Mouse (Mus musculus) heart, embryonic 12.5 days (tissue): Measurements from ENCODE around the gene Tma7. TPM values are rescaled to one million over a fixed set of nuclear protein-coding genes. Genes with fewer than 3 reads are reported as not detected.

Source experiments
- ATAC-seq: fragments of 200-750 bp; cut with Nextera tagmentation; 2 replicates; pipeline ENCODE4 v1.8.0; 2017; ENCODE audit warnings: moderate TSS enrichment, moderate library complexity; ENCODE audit not compliant: insufficient number of reproducible peaks, low FRiP score
- H3K27ac ChIP-seq: fragments of 300-500 bp; sonication (generic); 2 replicates; pipeline ENCODE4 v1.5.1; 2016; ENCODE audit warnings: mild to moderate bottlenecking, moderate library complexity; ENCODE audit not compliant: poor library complexity, severe bottlenecking
- H3K27me3 ChIP-seq: fragments of 300-500 bp; sonication (generic); replicated peaks from 2 replicates; pipeline ENCODE4 v1.6.1; 2016; ENCODE audit warnings: mild to moderate bottlenecking, moderate library complexity
- H3K36me3 ChIP-seq: fragments of 300-500 bp; sonication (generic); 2 replicates; pipeline ENCODE4 v1.6.1; 2016; ENCODE audit warnings: mild to moderate bottlenecking, moderate library complexity
- H3K4me1 ChIP-seq: fragments of 300-500 bp; sonication (generic); replicated peaks from 2 replicates; pipeline ENCODE4 v1.6.1; 2016; ENCODE audit warnings: mild to moderate bottlenecking
- H3K4me2 ChIP-seq: fragments of 300-500 bp; sonication (generic); 2 replicates; pipeline ENCODE4 v1.6.1; 2016; ENCODE audit warnings: mild to moderate bottlenecking, moderate library complexity
- H3K4me3 ChIP-seq: fragments of 300-500 bp; sonication (generic); 2 replicates; pipeline ENCODE4 v1.5.1; 2016; ENCODE audit warnings: mild to moderate bottlenecking
- H3K9ac ChIP-seq: fragments of 300-500 bp; sonication (generic); 2 replicates; pipeline ENCODE4 v1.6.1; 2016; ENCODE audit warnings: mild to moderate bottlenecking, moderate library complexity
- H3K9me3 ChIP-seq: fragments of 300-500 bp; sonication (generic); replicated peaks from 2 replicates; pipeline ENCODE4 v1.6.1; 2016; ENCODE audit warnings: mild to moderate bottlenecking, moderate library complexity
- WGBS: fragments of 180-500 bp; shearing (Covaris S2); methylation state at CpG from one replicate; pipeline ENCODE4 v1.1.7; 2016; 5-methylcytosine and 5-hydroxymethylcytosine counted together
- polyA plus RNA-seq: library from polyadenylated mRNA; unstranded; fragments of >200 nt; fragmentation: Nextera tagmentation; extraction: Ambion mirVana; gene quantifications from 2 replicates; pipeline ENCODE4 v1.2.1, GENCODE M21; 2016

The Tma7 gene
- polyA plus RNA-seq, 1 experiment from 2014 or later = 715 TPM

GRCm38 (mm10) chr9:109103250-109103649 is 20.9 kb upstream of the Tma7 start:
- Histone ChIP-seq H3K4me2 (no peak overlapping the region), H3K27ac (no peak overlapping the region), H3K4me3 (no peak overlapping the region), H3K27me3 (no peaks in the 10 kb centered on the region), H3K36me3 (peaks cover 75% of the 10 kb centered on the region), H3K9ac (no peak overlapping the region), H3K4me1 (peaks cover 54% of the 10 kb centered on the region), H3K9me3 (no peaks in the 10 kb centered on the region)
- 71% methylated on average over 7 of the region's 7 CpGs for WGBS
- no peak for ATAC-seq

- WGBS = 87% methylated on average over 3 of the region's 3 CpGs
- no peak for ATAC-seq
- H3K4me2 ChIP-seq = no peak overlapping the region
- peaks cover 68% of the 10 kb centered on the region for H3K36me3 ChIP-seq
- H3K27me3 ChIP-seq = no peaks in the 10 kb centered on the region
- H3K9ac ChIP-seq = no peak overlapping the region
- peaks cover 62% of the 10 kb centered on the region for H3K4me1 ChIP-seq
- no peak overlapping the region for H3K27ac ChIP-seq
- H3K9me3 ChIP-seq = no peaks in the 10 kb centered on the region
- H3K4me3 ChIP-seq = no peak overlapping the region
Observed at GRCm38 (mm10) chr9:109102541-109102940, 20.2 kb upstream of the Tma7 start.

GRCm38 (mm10) chr9:109101933-109102445 is 19.6 kb upstream of the Tma7 start:
- ATAC-seq = no peak
- H3K4me1 ChIP-seq = peaks cover 67% of the 10 kb centered on the region
- WGBS = 87% methylated on average over 5 of the region's 5 CpGs

GRCm38 (mm10) chr9:109100307-109100928 is 18.0 kb upstream of the Tma7 start:
- H3K4me2 ChIP-seq = no peak overlapping the region
- H3K36me3 ChIP-seq = peaks cover 47% of the 10 kb centered on the region
- H3K9ac ChIP-seq = 0 out of 2 replicates have a peak overlapping the region, but pooled peaks have one; percentile 11
- ATAC-seq = no peak
- H3K4me3 ChIP-seq = no peak overlapping the region
- H3K27me3 ChIP-seq = no peaks in the 10 kb centered on the region
- H3K4me1 ChIP-seq = peaks cover 77% of the 10 kb centered on the region
- H3K9me3 ChIP-seq = no peaks in the 10 kb centered on the region
- 83% methylated on average over 20 of the region's 20 CpGs for WGBS
- H3K27ac ChIP-seq = no peak overlapping the region

More at GRCm38 (mm10) chr9:109101933-109102445, 19.6 kb upstream of the Tma7 start:
- Histone ChIP-seq H3K9me3 (no peaks in the 10 kb centered on the region), H3K27ac (no peak overlapping the region), H3K4me2 (no peak overlapping the region), H3K36me3 (peaks cover 62% of the 10 kb centered on the region), H3K4me3 (no peak overlapping the region), H3K27me3 (no peaks in the 10 kb centered on the region), H3K9ac (no peak overlapping the region)

GRCm38 (mm10) chr9:109098969-109099368 is 16.6 kb upstream of the Tma7 start:
- peak overlapping the region; percentile 97; the same call in 1 of the 2 replicates for H3K9ac ChIP-seq

GRCm38 (mm10) chr9:109098366-109098765 is 16.0 kb upstream of the Tma7 start:
- Histone ChIP-seq H3K9me3 (no peaks in the 10 kb centered on the region), H3K9ac (peak overlapping the region; percentile 97; the same call in 1 of the 2 replicates), H3K4me3 (no peak overlapping the region), H3K36me3 (peaks cover 29% of the 10 kb centered on the region), H3K4me1 (peaks cover 72% of the 10 kb centered on the region), H3K27me3 (no peaks in the 10 kb centered on the region), H3K4me2 (peak overlapping the region; percentile 83), H3K27ac (peak overlapping the region; percentile 99)
- WGBS = 75% methylated on average over 8 of the region's 8 CpGs
- ATAC-seq = no peak

More at GRCm38 (mm10) chr9:109098969-109099368, 16.6 kb upstream of the Tma7 start:
- Histone ChIP-seq H3K4me1 (peaks cover 71% of the 10 kb centered on the region), H3K27me3 (no peaks in the 10 kb centered on the region), H3K4me3 (peak overlapping the region; percentile 18; the same call in 1 of the 2 replicates), H3K9me3 (no peaks in the 10 kb centered on the region), H3K4me2 (peak overlapping the region; percentile 83), H3K36me3 (peaks cover 35% of the 10 kb centered on the region), H3K27ac (peak overlapping the region; percentile 99)
- peak; percentile 71 for ATAC-seq
- 22% methylated on average over 6 of the region's 6 CpGs for WGBS

- Histone ChIP-seq H3K27me3 (no peaks in the 10 kb centered on the region), H3K27ac (peak overlapping the region; percentile 99), H3K4me1 (peaks cover 72% of the 10 kb centered on the region), H3K36me3 (peaks cover 25% of the 10 kb centered on the region), H3K9ac (peak overlapping the region; percentile 97), H3K4me3 (no peak overlapping the region), H3K4me2 (peak overlapping the region; percentile 83), H3K9me3 (no peaks in the 10 kb centered on the region)
- WGBS = 48% methylated on average over 5 of the region's 5 CpGs
- ATAC-seq = no peak
Observed at GRCm38 (mm10) chr9:109097831-109098230, 15.4 kb upstream of the Tma7 start.

GRCm38 (mm10) chr9:109097291-109097690 is 14.9 kb upstream of the Tma7 start:
- Histone ChIP-seq H3K4me1 (peaks cover 71% of the 10 kb centered on the region), H3K9me3 (no peaks in the 10 kb centered on the region)
- ATAC-seq = no peak

GRCm38 (mm10) chr9:109096856-109097255 is 14.5 kb upstream of the Tma7 start:
- Histone ChIP-seq H3K4me3 (peak overlapping the region; percentile 85), H3K4me1 (peaks cover 71% of the 10 kb centered on the region), H3K27me3 (no peaks in the 10 kb centered on the region), H3K9ac (peak overlapping the region; percentile 97), H3K4me2 (peak overlapping the region; percentile 83), H3K9me3 (no peaks in the 10 kb centered on the region), H3K36me3 (peaks cover 23% of the 10 kb centered on the region), H3K27ac (peak overlapping the region; percentile 99)
- no peak for ATAC-seq
- 34% methylated on average over 6 of the region's 6 CpGs for WGBS

More at GRCm38 (mm10) chr9:109097291-109097690, 14.9 kb upstream of the Tma7 start:
- H3K4me3 ChIP-seq = peak overlapping the region; percentile 85
- peak overlapping the region; percentile 83 for H3K4me2 ChIP-seq
- 33% methylated on average over 6 of the region's 6 CpGs for WGBS
- peak overlapping the region; percentile 99 for H3K27ac ChIP-seq
- H3K9ac ChIP-seq = peak overlapping the region; percentile 97
- H3K27me3 ChIP-seq = no peaks in the 10 kb centered on the region
- H3K36me3 ChIP-seq = peaks cover 24% of the 10 kb centered on the region

- Histone ChIP-seq H3K4me1 (peaks cover 71% of the 10 kb centered on the region), H3K4me3 (peak overlapping the region; percentile 85), H3K4me2 (peak overlapping the region; percentile 83), H3K36me3 (peaks cover 24% of the 10 kb centered on the region), H3K27ac (peak overlapping the region; percentile 99), H3K27me3 (no peaks in the 10 kb centered on the region), H3K9ac (peak overlapping the region; percentile 97), H3K9me3 (no peaks in the 10 kb centered on the region)
- 42% methylated on average over 9 of the region's 9 CpGs for WGBS
- no peak for ATAC-seq
Observed at GRCm38 (mm10) chr9:109096251-109096661, 13.9 kb upstream of the Tma7 start.

- Histone ChIP-seq H3K4me2 (peak within 1 kb of the TSS; percentile 83), H3K9me3 (no peaks in the 10 kb centered on the region), H3K9ac (peak within 1 kb of the TSS; percentile 97), H3K27ac (peak within 1 kb of the TSS; percentile 99), H3K27me3 (no peaks in the 10 kb centered on the region), H3K4me3 (peak within 1 kb of the TSS; percentile 85), H3K36me3 (peaks cover 27% of the 10 kb centered on the region), H3K4me1 (peaks cover 66% of the 10 kb centered on the region)
- ATAC-seq = peak; percentile 51
- under 1% methylated on average over 79 of the region's 102 CpGs for WGBS
Observed at GRCm38 (mm10) chr9:109095137-109095982, 13.0 kb upstream of the Tma7 start, which contains the start of gene Plxnb1. TSS of gene Plxnb1 (plus strand) at chr9:109095389.
